Mouse (Mus musculus): ENCODE results near the gene Med15. TPM values are rescaled to one million over a fixed set of nuclear protein-coding genes. Genes with fewer than 3 reads are reported as not detected.

Med15 gene
- polyA plus RNA-seq, 1 experiment from 2014 or later, result 19.2 TPM

DNA sequence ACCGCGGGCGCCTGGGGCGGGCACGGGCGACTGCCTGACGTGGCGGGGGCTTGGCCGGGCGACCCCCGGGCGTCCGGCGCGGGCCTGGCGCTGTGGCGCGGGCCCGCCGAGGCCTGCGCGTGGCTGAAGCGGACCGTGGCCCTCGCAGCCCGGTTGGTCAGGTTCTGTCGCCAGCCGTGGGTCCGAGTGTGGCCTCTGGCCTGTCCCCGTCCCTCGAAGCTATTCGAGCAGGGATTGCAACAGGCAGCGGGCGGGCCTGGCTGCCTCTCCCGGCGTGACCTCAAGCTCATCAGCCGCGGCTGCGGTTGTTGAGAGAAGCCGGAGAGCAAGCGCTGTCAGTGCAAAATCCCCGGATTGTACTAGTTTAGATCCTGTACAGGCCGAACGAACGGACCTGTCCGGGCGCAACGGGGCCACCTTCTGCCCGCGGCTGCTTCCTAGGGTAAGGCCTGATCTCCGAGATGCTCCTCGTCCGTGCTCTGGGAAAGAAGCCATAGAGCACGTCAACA is 27.2 kb upstream of the Med15 start:
- Histone ChIP-seq H3K27ac (ENCODE audit: low read length) (peak overlapping the region; percentile 35; the same call in 1 of the 2 replicates), H3K36me3 (ENCODE audit: control insufficient read depth, insufficient read depth) (no peaks in the 10 kb centered on the region), H3K9me3 (replicated peaks; ENCODE audit: control insufficient read depth, low read length) (no peaks in the 10 kb centered on the region), H3K27me3 (ENCODE audit: control insufficient read depth, insufficient read depth, low read depth, low read length) (no peaks in the 10 kb centered on the region), H3K4me2 (ENCODE audit: low read depth, low read length) (peak overlapping the region; percentile 94), H3K9ac (ENCODE audit: low read depth, low read length) (peak overlapping the region; percentile 68), H3K4me3 (ENCODE audit: low read depth, low read length) (peak overlapping the region; percentile 63), H3K4me1 (ENCODE audit: control insufficient read depth, low read depth, low read length) (peaks cover 20% of the 10 kb centered on the region)
- ATAC-seq (ENCODE audit: low read depth), result peak; percentile 45
- WGBS (ENCODE audit: insufficient replicate concordance), result 2% methylated on average over 36 of the region's 54 CpGs

DNA sequence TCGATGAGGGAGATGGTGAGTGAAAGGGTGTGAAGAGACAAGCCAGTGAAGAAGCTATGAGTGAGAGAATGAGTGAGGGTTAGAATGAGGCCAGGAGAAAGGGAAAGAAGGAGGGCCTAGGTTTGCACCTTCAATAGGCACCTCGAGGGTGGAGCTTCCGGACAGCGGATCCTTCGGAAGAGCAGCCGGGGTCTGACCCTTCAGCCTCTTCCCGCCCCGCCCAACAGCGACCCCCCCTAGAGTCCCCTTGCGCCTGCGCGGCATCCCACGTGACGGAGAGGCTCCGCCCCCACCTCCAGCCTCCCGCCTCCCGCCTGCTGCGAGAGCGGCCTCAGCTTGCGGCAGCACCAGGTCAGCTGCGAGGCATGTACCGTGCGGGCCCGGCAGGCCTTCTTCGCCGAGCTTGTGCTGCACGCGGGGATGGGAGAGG is 26.7 kb upstream of the Med15 start, which contains the start of gene Klhl22:
TSS of gene Klhl22 (plus strand) at position 275 of the 430 bp plus-strand sequence.
- ATAC-seq (ENCODE audit: low read depth), result peak; percentile 79
- H3K36me3 ChIP-seq (ENCODE audit: control insufficient read depth, insufficient read depth), result no peaks in the 10 kb centered on the region
- peak within 1 kb of the TSS; percentile 63 for H3K4me3 ChIP-seq (ENCODE audit: low read depth, low read length)
- no peaks in the 10 kb centered on the region for H3K9me3 ChIP-seq (replicated peaks; ENCODE audit: control insufficient read depth, low read length)
- H3K27me3 ChIP-seq (ENCODE audit: control insufficient read depth, insufficient read depth, low read depth, low read length), result no peaks in the 10 kb centered on the region
- H3K4me1 ChIP-seq (ENCODE audit: control insufficient read depth, low read depth, low read length), result peaks cover 20% of the 10 kb centered on the region
- WGBS (ENCODE audit: insufficient replicate concordance), result under 1% methylated on average over 22 of the region's 28 CpGs
- H3K27ac ChIP-seq (ENCODE audit: low read length), result peak within 1 kb of the TSS; percentile 35; the same call in 1 of the 2 replicates
- peak within 1 kb of the TSS; percentile 68 for H3K9ac ChIP-seq (ENCODE audit: low read depth, low read length)
- peak within 1 kb of the TSS; percentile 94 for H3K4me2 ChIP-seq (ENCODE audit: low read depth, low read length)

DNA sequence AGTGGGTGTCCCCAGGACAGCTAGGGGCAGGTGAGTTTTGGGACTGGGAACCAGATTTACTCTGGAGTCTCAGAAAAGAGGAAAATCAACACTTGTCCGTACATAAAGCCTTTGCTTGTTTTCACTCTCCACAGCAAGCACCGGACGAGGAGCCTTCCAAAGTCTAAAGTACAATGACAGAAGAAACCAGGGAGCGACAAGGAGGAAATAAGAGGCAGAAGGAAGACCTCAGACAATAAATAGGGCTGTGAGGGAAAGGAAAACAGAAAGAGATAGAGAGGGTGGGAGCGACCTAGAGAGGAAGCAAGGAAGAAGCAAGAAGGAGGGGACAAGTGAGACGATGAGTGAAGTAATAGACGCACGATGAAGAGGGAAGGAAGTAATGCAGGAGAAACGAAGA is 26.2 kb upstream of the Med15 start:
- Histone ChIP-seq H3K4me2 (ENCODE audit: low read depth, low read length) (peak overlapping the region; percentile 94), H3K9ac (ENCODE audit: low read depth, low read length) (no peak overlapping the region; the same call in 1 of the 2 replicates), H3K36me3 (ENCODE audit: control insufficient read depth, insufficient read depth) (no peaks in the 10 kb centered on the region), H3K4me3 (ENCODE audit: low read depth, low read length) (peak overlapping the region; percentile 63), H3K27ac (ENCODE audit: low read length) (no peak overlapping the region), H3K9me3 (replicated peaks; ENCODE audit: control insufficient read depth, low read length) (no peaks in the 10 kb centered on the region), H3K27me3 (ENCODE audit: control insufficient read depth, insufficient read depth, low read depth, low read length) (no peaks in the 10 kb centered on the region), H3K4me1 (ENCODE audit: control insufficient read depth, low read depth, low read length) (peaks cover 17% of the 10 kb centered on the region)
- WGBS (ENCODE audit: insufficient replicate concordance), result 23% methylated on average over 9 of the region's 9 CpGs
- no peak for ATAC-seq (ENCODE audit: low read depth)

DNA sequence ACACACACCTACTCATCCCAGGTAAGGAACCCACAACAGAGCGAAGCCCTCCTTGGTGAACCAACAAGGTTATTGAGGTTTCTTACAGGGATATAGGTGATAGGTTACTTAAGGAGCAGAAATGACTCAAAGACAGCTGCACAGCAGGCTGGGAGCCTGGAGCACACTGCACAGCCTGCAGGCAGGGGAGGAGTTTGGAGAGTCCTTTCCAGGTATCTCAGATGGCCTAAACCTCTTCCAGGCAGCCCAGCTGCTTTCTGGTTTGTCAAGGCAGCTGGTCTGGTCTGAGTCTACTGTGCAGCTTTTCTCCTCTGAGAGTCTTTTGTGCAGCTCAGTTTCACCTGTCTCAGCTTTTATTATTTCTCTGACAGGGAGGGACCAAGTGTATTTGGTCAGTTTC is 25.1 kb upstream of the Med15 start:
- no peak for ATAC-seq (ENCODE audit: low read depth)
- Histone ChIP-seq H3K9me3 (replicated peaks; ENCODE audit: control insufficient read depth, low read length) (no peaks in the 10 kb centered on the region), H3K27ac (ENCODE audit: low read length) (no peak overlapping the region), H3K4me1 (ENCODE audit: control insufficient read depth, low read depth, low read length) (peaks cover 14% of the 10 kb centered on the region), H3K36me3 (ENCODE audit: control insufficient read depth, insufficient read depth) (no peaks in the 10 kb centered on the region), H3K27me3 (ENCODE audit: control insufficient read depth, insufficient read depth, low read depth, low read length) (no peaks in the 10 kb centered on the region), H3K4me2 (ENCODE audit: low read depth, low read length) (no peak overlapping the region), H3K4me3 (ENCODE audit: low read depth, low read length) (no peak overlapping the region), H3K9ac (ENCODE audit: low read depth, low read length) (no peak overlapping the region)
- WGBS (ENCODE audit: insufficient replicate concordance), result 81% methylated on average over 1 of the region's 1 CpGs

DNA sequence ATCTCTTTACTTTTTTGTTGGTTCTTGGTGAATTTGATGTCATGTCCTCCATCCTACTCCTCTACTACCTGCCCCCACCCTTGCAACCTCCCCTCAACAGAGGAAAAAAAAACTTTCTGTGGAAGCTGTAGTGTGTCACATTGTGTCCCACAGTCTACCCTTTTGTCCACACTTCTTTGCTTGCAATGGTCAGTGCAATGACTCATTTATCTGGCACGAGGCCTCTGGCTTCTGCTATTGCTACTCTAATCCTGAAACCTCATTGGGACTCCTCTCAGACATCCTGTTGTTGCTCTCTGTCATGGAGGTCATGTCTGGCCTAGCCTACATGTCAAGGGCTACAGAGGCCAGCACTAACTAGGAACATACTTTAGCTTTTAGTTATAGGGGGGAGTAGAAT is 21.0 kb upstream of the Med15 start:
- no peaks in the 10 kb centered on the region for H3K9me3 ChIP-seq (replicated peaks; ENCODE audit: control insufficient read depth, low read length)

DNA sequence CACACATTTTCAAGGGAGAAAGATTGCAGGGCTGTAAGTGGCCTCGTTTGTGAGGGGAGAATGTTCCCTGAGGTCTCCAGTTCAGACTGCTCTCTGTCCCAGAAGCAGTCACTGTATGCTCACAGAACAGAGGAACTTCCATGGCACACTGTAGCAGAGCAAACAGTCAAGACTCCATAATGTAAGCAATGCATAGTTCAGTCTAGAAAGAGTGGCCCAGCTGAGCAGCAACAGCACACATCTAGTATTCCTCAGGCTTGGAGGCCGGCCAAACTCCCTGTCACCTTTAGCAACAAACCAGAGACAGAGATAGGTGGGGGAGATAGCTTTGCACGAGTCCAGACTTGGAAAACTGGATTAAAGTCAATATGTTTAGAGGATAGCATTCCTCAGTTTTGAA is 20.3 kb upstream of the Med15 start:
- no peaks in the 10 kb centered on the region for H3K4me1 ChIP-seq (ENCODE audit: control insufficient read depth, low read depth, low read length)
- no peak overlapping the region for H3K4me2 ChIP-seq (ENCODE audit: low read depth, low read length)
- H3K4me3 ChIP-seq (ENCODE audit: low read depth, low read length), result no peak overlapping the region
- WGBS (ENCODE audit: insufficient replicate concordance), result 26% methylated on average over 3 of the region's 3 CpGs
- peak overlapping the region; percentile 9; the same call in 1 of the 2 replicates for H3K27ac ChIP-seq (ENCODE audit: low read length)
- H3K36me3 ChIP-seq (ENCODE audit: control insufficient read depth, insufficient read depth), result no peaks in the 10 kb centered on the region
- no peak overlapping the region for H3K9ac ChIP-seq (ENCODE audit: low read depth, low read length)
- H3K9me3 ChIP-seq (replicated peaks; ENCODE audit: control insufficient read depth, low read length), result no peaks in the 10 kb centered on the region
- no peaks in the 10 kb centered on the region for H3K27me3 ChIP-seq (ENCODE audit: control insufficient read depth, insufficient read depth, low read depth, low read length)
- peak; percentile 84 for ATAC-seq (ENCODE audit: low read depth)

More for the DNA sequence above, 21.0 kb upstream of the Med15 start:
- no peak overlapping the region for H3K9ac ChIP-seq (ENCODE audit: low read depth, low read length)
- H3K4me2 ChIP-seq (ENCODE audit: low read depth, low read length), result no peak overlapping the region
- 41% methylated on average over 1 of the region's 1 CpGs for WGBS (ENCODE audit: insufficient replicate concordance)
- no peak overlapping the region for H3K27ac ChIP-seq (ENCODE audit: low read length)
- ATAC-seq (ENCODE audit: low read depth), result no peak
- no peaks in the 10 kb centered on the region for H3K4me1 ChIP-seq (ENCODE audit: control insufficient read depth, low read depth, low read length)
- H3K4me3 ChIP-seq (ENCODE audit: low read depth, low read length), result no peak overlapping the region
- H3K36me3 ChIP-seq (ENCODE audit: control insufficient read depth, insufficient read depth), result no peaks in the 10 kb centered on the region
- no peaks in the 10 kb centered on the region for H3K27me3 ChIP-seq (ENCODE audit: control insufficient read depth, insufficient read depth, low read depth, low read length)

DNA sequence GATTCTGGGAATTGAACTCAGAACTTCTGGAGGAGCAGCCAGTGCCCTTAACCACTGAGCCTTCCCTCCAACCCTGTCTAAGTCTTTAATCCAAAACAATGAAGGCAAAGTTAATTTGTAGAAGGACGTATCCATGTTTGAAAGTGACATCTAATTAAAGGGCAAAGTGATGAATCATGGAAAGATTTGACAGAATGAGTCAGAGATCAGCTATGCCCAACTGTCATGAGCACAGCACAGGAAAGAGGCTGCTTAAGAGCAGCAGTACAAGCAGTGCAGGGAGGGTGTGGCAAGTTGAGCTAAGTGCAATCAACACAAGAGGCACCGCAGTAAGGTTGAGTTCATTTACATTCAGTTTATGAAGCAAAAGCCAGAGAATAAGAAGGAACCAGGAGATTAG is 12.4 kb upstream of the Med15 start:
- H3K27ac ChIP-seq (ENCODE audit: low read length), result no peak overlapping the region
- H3K9ac ChIP-seq (ENCODE audit: low read depth, low read length), result no peak overlapping the region
- no peaks in the 10 kb centered on the region for H3K4me1 ChIP-seq (ENCODE audit: control insufficient read depth, low read depth, low read length)
- WGBS (ENCODE audit: insufficient replicate concordance), result 61% methylated on average over 2 of the region's 2 CpGs
- no peaks in the 10 kb centered on the region for H3K36me3 ChIP-seq (ENCODE audit: control insufficient read depth, insufficient read depth)
- H3K9me3 ChIP-seq (replicated peaks; ENCODE audit: control insufficient read depth, low read length), result no peaks in the 10 kb centered on the region
- ATAC-seq (ENCODE audit: low read depth), result no peak
- H3K27me3 ChIP-seq (ENCODE audit: control insufficient read depth, insufficient read depth, low read depth, low read length), result no peaks in the 10 kb centered on the region
- H3K4me3 ChIP-seq (ENCODE audit: low read depth, low read length), result no peak overlapping the region
- no peak overlapping the region for H3K4me2 ChIP-seq (ENCODE audit: low read depth, low read length)

DNA sequence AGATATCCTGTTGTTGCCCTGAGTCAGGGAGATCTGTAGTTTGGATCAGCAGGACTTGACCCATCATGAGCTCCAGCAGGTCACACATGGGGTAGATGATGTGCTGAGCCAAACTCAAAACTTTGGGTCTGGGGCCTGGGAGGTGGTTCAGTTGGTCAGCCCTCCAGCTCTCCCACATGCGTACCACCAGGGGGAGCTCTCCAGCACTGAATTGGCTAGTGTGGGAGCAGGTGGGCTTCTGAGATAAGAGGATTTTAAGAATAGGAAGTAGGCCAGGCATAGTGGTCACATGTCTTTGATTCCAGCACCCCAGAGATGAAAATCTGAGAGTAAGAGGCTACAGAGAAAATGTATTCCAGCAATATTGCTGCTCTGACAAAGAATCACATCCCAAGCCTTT is 11.8 kb upstream of the Med15 start:
- no peaks in the 10 kb centered on the region for H3K9me3 ChIP-seq (replicated peaks; ENCODE audit: control insufficient read depth, low read length)
- no peak overlapping the region for H3K4me3 ChIP-seq (ENCODE audit: low read depth, low read length)
- no peak overlapping the region for H3K9ac ChIP-seq (ENCODE audit: low read depth, low read length)
- H3K27ac ChIP-seq (ENCODE audit: low read length), result no peak overlapping the region
- no peaks in the 10 kb centered on the region for H3K27me3 ChIP-seq (ENCODE audit: control insufficient read depth, insufficient read depth, low read depth, low read length)
- H3K4me1 ChIP-seq (ENCODE audit: control insufficient read depth, low read depth, low read length), result no peaks in the 10 kb centered on the region
- no peak for ATAC-seq (ENCODE audit: low read depth)
- no peak overlapping the region for H3K4me2 ChIP-seq (ENCODE audit: low read depth, low read length)
- no peaks in the 10 kb centered on the region for H3K36me3 ChIP-seq (ENCODE audit: control insufficient read depth, insufficient read depth)
- WGBS (ENCODE audit: insufficient replicate concordance), result 5% methylated on average over 1 of the region's 1 CpGs

DNA sequence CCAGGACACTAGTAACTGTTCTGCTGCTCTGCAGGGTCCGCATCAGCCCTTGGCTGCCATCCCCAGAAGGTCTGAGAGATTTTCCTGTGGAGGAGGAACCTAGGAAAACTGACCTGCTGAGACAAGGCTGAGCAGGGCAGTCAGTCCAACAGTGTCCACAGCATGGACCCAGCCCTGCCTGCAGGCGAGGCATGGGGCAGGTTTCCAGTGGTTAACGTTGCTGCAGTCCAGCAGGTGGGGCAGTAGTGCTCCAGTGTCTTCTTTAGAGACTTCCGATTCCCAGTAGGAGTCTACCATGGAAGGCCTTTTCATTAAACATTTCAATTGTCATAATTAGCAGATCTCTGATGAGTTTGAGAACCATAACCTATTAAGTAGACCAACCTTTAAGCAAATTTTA is 10.6 kb upstream of the Med15 start:
- H3K4me3 ChIP-seq (ENCODE audit: low read depth, low read length), result no peak overlapping the region
- no peak for ATAC-seq (ENCODE audit: low read depth)
- no peaks in the 10 kb centered on the region for H3K9me3 ChIP-seq (replicated peaks; ENCODE audit: control insufficient read depth, low read length)
- H3K27me3 ChIP-seq (ENCODE audit: control insufficient read depth, insufficient read depth, low read depth, low read length), result no peaks in the 10 kb centered on the region
- H3K9ac ChIP-seq (ENCODE audit: low read depth, low read length), result no peak overlapping the region
- H3K36me3 ChIP-seq (ENCODE audit: control insufficient read depth, insufficient read depth), result no peaks in the 10 kb centered on the region
- H3K4me1 ChIP-seq (ENCODE audit: control insufficient read depth, low read depth, low read length), result no peaks in the 10 kb centered on the region
- WGBS (ENCODE audit: insufficient replicate concordance), result 32% methylated on average over 4 of the region's 4 CpGs
- no peak overlapping the region for H3K27ac ChIP-seq (ENCODE audit: low read length)
- H3K4me2 ChIP-seq (ENCODE audit: low read depth, low read length), result no peak overlapping the region

All from liver, embryonic 16.5 days (tissue).